Mouse (Mus musculus) splenic B cell, adult 2 months (primary cell): ENCODE results near the gene C530008M17Rik.

ENCODE experiments used
- DNase-seq: peaks from one replicate; pipeline ENCODE4 v3.0.0-alpha.2; 2011; ENCODE audit warnings: low read depth, low spot score
- H3K27me3 ChIP-seq: 2 replicates; pipeline ENCODE4 v1.6.1; 2012; ENCODE audit warnings: mild to moderate bottlenecking, low read length, moderate library complexity, mixed read lengths; ENCODE audit not compliant: control insufficient read depth, poor library complexity, insufficient read depth, severe bottlenecking
- H3K36me3 ChIP-seq: 2 replicates; pipeline ENCODE4 v1.6.1; 2012; ENCODE audit warnings: mild to moderate bottlenecking, low read length, moderate library complexity, mixed read lengths; ENCODE audit not compliant: control insufficient read depth, poor library complexity, insufficient read depth, severe bottlenecking

The C530008M17Rik gene

DNA sequence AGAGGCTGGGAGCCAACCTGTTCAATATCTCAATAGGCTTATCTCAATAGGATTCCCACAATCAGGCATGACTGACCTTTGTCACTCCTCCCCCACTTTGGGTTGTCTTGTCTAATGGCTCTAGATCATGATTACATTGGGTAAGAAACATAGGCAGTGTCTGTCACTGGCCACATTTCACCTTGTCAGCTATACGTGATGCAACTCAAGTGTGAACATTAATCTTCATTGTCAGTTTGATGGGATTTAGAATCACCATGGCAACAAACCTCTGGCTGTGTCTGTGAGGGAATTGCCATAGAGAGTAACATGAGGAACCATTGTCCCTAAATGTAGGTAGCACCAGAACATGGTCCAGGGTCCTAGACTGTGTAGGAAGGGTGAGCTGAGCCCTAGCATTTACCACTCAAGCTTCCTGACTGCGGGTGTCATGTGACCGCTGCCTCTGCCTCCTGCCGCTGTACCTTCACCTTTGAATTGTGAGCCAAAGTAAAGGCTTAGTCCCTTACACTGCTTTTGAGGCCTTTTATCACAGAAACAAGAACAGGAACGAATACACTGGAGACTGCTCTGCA, 5.1 kb upstream of the C530008M17Rik start:
- Histone ChIP-seq H3K36me3 (no peaks in the 10 kb centered on the region), H3K27me3 (no peaks in the 10 kb centered on the region)
- no peak for DNase-seq

- no peaks in the 10 kb centered on the region for H3K36me3 ChIP-seq
- no peak for DNase-seq
- H3K27me3 ChIP-seq, result peaks cover 2% of the 10 kb centered on the region; the same call in 1 of the 2 replicates
Measured at GRCm38 (mm10) chr5:76657245-76658083, 1.2 kb downstream of the C530008M17Rik start.

GRCm38 (mm10) chr5:76658084-76658934, 2.0 kb downstream of the C530008M17Rik start:
- Histone ChIP-seq H3K27me3 (peaks cover 2% of the 10 kb centered on the region; the same call in 1 of the 2 replicates), H3K36me3 (no peaks in the 10 kb centered on the region)
- no peak for DNase-seq

GRCm38 (mm10) chr5:76659958-76660635, 3.8 kb downstream of the C530008M17Rik start:
- no peak for DNase-seq
- no peaks in the 10 kb centered on the region for H3K36me3 ChIP-seq
- peaks cover 2% of the 10 kb centered on the region; the same call in 1 of the 2 replicates for H3K27me3 ChIP-seq

DNA sequence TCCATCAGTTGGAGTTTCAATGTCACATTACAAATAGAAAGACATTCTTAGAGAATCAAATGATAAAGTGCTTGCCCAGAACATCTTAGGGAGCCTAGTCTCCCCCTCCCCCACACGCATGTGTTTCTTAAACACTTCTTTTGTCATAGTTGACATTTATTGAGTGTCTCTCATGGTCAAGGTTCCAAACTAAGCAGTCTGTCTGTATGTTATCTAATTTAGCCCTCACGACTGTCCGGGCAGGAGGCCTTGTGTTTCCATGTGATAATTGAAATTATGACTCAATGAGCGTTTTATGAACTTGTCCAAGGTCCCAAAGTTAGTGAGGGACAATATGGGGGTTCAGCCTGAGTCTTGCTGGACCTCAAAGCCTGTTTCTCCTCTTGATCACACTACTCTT, 5.0 kb downstream of the C530008M17Rik start:
- no peak for DNase-seq
- H3K36me3 ChIP-seq, result no peaks in the 10 kb centered on the region
- peaks cover 2% of the 10 kb centered on the region; the same call in 1 of the 2 replicates for H3K27me3 ChIP-seq

DNA sequence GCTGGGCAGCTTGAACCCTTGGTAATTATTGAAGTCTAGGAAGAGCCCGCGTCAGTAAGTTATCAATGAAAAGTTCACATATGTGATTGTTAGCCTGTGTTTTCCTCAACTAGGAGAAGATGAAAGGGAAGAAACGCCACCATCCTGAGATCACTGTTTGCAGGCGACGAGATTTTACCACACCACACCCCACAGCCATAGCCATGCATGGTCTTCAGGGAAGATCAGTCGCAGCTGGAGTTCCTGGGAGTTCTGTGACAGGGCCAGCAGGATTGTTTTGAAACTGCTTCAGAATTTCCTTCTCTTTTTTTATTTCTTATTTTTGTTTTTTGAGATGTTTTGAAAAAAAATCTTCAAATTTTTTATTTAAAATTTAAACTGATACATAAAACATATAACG, 8.6 kb downstream of the C530008M17Rik start:
- H3K36me3 ChIP-seq, result no peaks in the 10 kb centered on the region
- no peaks in the 10 kb centered on the region for H3K27me3 ChIP-seq
- no peak for DNase-seq

DNA sequence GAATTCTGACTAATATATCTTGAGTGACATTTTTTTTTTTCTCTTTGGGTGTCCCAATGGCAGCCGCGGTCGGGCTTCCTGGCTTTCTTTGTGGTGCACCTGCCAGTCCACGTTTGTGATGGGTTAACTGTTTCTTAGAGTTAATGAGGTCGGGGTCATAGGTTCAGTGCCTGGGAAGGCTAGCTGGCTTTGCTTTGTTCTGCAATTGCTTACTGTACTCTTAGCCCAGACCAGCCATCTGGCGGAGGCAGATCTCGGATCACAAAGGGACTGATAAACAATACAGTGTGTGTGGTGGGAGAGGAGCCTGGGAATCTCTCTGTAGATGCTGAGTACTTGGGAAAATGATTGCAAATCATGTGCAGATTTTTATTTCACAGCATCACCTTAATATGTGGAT, 9.1 kb downstream of the C530008M17Rik start:
- no peaks in the 10 kb centered on the region for H3K27me3 ChIP-seq
- no peak for DNase-seq
- no peaks in the 10 kb centered on the region for H3K36me3 ChIP-seq

GRCm38 (mm10) chr5:76666026-76666756, 9.9 kb downstream of the C530008M17Rik start:
- DNase-seq, result no peak
- no peaks in the 10 kb centered on the region for H3K36me3 ChIP-seq
- no peaks in the 10 kb centered on the region for H3K27me3 ChIP-seq

DNA sequence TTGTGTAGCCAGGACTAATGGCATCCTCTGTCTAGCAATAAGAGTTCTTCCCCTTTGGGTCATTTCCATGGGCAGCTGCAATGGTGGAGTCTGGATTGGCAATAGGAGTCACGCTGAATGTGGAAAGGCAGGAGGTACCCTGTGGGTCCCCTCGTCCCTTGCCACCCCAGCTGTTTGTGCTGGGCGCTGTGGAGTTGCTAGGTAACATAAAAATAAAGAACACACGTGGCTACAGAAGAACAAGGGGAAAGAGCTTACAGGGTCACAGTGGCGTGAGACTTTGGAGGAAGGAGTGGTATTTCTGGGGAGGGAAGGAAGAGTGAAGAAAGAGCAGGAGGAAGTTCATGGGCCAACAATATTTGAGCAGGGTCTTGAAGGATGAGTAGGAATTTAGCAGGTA, 11.8 kb downstream of the C530008M17Rik start:
- Histone ChIP-seq H3K27me3 (no peaks in the 10 kb centered on the region), H3K36me3 (no peaks in the 10 kb centered on the region)
- DNase-seq, result no peak

DNA sequence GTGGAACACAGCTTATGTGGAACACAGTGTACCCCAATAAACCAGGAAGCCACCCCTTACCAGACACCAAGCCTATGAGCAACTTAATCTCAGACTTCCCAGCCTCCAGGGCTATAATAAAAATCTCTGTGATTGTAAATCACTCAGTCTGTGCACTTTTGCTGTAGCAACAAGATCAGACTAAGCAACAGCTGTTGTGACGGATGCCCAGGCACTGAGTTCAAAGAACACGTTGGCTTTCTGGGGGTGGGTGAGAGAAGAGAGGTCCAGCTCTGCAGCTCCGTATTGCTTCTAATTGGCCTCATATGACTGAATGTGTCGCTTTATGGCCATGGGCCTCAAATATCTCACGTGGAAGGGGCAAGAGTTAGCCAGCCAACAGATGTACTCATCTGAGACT, 12.2 kb downstream of the C530008M17Rik start:
- DNase-seq, result no peak
- H3K36me3 ChIP-seq, result no peaks in the 10 kb centered on the region
- no peaks in the 10 kb centered on the region for H3K27me3 ChIP-seq

GRCm38 (mm10) chr5:76670183-76670582, 13.9 kb downstream of the C530008M17Rik start:
- H3K36me3 ChIP-seq, result no peaks in the 10 kb centered on the region
- no peak for DNase-seq

DNA sequence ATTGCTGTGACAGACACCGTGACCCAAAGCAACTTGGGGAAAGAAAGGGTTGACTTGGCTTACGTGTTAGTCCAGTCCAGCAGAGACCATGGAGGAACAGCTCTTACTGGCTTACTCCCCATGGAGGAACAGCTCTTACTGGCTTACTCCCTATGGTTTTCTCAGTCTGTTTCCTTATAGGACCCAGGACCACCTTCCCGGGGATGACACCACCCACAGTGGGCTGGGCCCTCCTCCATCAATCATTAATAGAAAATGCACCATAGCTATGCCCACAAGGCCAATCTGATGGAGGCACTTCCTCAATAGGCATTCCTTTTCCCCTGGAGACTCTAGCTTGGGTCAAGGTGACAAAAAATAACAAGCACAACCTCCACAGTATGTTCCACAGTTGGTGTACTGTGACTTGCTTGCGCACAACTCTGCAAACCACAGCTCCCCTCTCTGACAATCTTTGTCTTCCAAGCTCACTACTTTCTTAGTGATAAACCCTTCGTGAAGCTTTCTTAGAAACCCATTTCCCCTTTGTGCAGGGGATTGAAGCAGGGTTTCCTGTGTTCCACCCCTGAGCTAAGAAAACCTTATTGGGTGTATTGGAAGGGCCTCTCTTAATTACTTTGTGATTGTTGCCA, 17.8 kb downstream of the C530008M17Rik start:
- Histone ChIP-seq H3K27me3 (no peaks in the 10 kb centered on the region), H3K36me3 (no peaks in the 10 kb centered on the region)
- no peak for DNase-seq

More at GRCm38 (mm10) chr5:76670183-76670582, 13.9 kb downstream of the C530008M17Rik start:
- H3K27me3 ChIP-seq, result no peaks in the 10 kb centered on the region

DNA sequence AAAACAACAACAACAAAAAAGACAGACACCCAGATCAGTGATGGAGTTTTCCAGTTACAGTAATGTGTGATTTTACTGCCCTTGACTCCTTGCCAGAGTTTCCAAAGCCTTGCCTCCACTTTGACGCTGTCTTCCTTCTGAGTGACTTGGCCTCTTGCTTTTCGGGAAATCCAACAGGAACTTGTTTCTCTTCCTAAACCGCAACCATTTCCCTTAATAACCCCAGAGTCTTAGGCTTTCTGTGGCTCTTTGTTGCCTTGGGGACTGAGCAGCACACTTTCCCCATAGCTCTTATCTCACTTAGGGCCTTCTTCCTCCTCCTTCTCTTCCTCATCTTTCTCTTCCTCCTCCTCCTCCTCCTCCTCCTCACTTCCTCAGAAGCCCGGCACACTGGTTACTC, 19.1 kb downstream of the C530008M17Rik start:
- DNase-seq, result no peak
- H3K27me3 ChIP-seq, result no peaks in the 10 kb centered on the region
- H3K36me3 ChIP-seq, result no peaks in the 10 kb centered on the region
